Mouse (Mus musculus) frontal cortex, adult (tissue): ENCODE measurements at regions not wholly inside any gene's neighbourhood (a gene's known extent, or its start where the extent isn't known, plus 50 kb on each side); places are given as distances from the start of the nearest gene placed in this dataset.
"Not testable (repeated sequence)": the region's sequence is repeated elsewhere in the genome, so short reads cannot be mapped to it uniquely, and the experiment has no call there.

Experiments
- ATAC-seq: cut with Nextera tagmentation; 2 replicates; pipeline ENCODE4 v1.9.2; 2017; ENCODE audit warnings: mild to moderate bottlenecking, moderate library complexity, mixed read lengths; ENCODE audit not compliant: low TSS enrichment

DNA sequence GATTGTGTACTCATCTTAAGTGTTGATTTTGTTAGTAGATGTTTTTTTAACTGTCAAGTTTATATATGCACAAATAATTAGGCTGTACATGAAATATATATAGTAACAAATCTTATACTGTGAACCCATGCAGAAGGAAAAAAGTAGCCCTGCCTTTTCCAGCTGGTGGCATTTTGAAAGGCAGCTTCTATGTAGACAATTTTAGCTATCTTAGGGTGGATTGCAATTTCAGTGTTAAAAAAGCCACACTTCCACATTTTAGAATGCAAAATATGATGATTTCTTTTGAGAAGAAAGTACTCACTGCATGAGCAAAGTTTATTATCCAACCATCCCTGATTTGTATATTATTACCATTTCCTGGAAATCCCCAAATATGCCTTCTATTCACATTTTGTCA lies 1256.1 kb upstream of the Gm12353 start:
- peak; percentile 96 for ATAC-seq

DNA sequence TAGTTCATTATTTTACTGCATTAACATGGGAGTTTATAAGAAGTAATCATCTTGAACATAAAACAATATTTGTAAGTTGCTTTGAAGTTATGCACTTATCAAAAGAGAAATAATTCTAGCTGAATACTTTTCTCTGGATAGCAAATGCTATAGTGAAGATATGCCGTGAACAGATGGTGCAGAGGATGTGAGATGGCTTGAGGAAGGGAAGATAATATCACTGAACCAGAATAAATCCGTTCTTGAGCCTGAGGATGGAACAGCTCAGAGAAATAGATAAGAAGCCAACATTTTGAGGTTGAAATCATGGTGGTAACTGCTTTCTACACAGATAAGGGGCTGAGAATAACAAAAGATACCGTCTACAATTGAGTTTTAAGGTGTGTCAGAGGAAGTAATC lies 1239.7 kb upstream of the Gm12353 start:
- ATAC-seq = peak; percentile 96

DNA sequence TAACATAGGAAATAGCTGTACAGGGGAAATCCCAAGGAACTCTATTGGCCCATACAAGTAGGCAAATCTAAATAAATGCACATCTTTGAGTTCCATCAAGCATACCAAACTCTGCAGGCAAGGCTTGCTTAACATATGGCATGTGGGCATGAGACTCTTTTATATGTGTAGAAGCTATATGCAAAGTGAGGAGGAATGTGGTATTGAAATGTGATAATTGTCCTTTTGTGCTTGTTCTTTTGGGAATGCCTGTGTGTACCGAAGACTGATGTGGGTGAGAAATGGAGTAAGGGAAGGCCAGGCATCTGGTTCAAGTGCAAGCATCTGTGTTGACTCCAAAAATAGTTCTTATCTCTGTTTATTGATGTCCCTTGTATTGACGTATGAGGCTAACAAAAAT lies 1239.3 kb upstream of the Gm12353 start:
- ATAC-seq = peak; percentile 98

DNA sequence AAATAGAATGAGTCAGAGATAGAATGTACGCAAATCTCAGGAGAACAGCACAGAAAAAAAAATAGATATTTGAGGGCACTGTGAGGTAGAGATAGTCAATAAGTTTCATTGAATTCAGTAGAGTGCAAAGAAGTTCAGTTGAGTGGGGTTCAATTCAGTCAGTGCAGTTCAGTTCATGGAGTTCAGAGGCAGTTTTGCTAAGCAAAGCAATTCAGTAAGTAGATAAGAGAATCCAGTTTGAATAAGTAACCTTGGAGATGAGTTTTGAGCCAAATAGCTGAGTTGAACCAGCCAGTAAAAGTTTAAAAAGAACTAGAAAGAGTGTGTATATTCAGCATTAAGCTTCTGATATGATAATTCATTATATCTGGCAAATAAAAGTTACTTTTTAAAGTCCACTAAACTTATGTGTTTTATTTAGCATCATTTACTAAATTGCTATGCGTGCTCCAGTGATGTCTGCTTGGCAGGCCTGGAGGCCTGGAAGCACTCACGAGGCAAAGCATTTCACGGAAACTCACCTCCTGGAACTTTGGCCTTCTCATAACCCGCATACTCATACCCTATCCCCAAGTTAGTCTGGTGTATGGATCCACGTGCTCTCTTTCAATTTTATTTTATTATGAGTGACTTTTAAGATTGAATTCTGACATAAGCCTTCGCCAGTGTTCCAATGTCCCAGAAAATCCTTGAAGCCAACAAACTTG lies 1210.3 kb upstream of the Gm12353 start:
- no peak for ATAC-seq

DNA sequence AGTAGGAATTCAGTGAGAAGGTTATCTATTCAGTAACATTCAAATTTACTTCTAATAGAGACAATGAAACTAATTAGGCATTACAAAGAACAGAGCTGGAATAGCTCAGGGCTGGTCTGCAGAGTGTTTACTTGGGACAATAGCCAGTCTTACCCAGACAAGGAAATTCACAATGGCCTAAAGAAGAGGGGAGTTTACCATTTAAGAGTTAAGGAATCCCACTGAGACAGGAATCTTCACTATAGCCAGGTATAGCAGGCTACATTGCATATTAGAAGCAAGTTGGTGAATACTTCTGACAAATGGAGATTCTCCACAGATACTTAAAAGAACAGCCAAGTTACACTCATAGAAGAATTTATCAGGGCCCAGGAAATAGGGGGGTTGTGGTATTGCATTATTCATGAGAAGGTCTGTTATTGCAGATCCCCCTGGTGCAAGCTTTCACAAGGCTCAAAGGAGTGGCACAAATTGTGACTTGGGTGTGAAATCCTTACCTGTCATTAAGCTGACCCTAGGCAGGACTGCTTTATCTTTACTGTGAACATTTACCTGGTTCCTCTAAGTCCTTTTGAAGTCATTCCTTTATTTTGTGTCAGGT lies 1209.6 kb upstream of the Gm12353 start:
- ATAC-seq = not testable (repeated sequence)

DNA sequence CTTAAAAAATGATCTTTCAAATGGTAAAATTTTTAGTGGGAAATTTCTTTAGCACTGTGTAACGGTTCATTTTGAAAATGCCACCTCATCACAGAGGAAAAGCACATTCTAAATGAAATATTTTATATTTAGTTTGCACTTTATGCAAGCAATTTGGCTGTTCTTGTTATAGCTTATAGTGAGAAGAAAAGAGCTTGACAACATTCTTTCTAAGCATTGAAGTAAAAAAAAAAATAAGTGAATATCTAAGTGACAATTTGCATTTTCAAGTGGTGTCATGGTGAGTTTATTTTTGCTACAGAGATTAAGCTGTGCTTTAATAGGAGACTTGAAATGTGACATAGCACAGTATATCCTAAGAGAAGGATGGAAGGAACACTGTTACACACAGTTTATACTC lies 1194.9 kb upstream of the Gm12353 start:
- peak; percentile 96 for ATAC-seq

DNA sequence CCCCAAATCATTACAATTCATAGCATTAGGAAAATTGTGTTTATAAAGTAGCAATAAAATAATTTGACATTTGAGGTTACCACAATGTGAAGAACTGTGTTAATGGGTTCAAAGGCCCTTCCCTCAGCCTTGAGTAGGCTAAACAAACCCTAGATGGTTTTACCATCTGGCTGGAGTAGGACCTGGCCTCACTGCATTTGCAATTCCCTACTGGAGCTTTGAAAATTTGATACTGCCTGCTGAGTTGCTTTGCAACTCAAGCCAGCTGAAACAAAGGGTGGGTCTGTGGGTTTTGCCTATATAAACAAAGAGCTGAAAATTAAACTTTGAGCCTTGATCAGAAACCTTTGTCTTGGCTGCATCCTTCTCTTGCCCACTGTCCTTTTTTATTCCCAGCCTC lies 1163.9 kb upstream of the Gm12353 start:
- no peak for ATAC-seq

DNA sequence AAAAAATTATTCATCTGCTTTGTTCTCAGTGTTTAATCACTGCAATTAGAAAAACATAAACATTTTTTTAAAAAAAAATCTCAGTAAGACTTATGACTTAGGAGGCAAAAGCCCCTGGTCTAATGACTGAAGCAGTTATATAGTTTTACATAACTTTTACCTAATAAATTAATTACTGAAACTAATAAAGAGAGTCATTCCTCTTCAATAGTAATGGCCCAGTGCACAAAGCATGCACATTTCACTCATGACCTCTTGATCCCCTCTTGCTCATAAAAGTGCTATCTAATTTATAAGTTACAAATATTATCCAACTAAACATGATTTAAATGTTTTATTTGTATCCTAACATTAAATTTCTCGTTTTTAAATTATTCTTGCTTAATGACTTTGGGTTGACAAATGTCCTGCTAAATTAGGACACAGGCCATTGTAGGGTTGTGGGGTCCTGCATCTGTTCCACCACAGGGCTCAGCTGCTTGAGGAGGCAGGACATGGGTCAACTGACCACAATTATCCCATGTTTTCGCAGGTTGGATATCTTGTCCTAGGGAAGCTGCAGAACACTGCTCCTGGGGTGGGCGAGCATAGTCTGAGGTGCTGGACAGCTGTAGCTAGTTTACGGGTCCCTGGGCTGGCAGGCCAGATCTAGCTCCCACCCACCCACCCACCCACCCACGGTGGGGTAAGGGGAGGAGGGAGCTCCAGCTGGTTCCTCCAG lies 1160.8 kb upstream of the Gm12353 start:
- ATAC-seq = no peak

DNA sequence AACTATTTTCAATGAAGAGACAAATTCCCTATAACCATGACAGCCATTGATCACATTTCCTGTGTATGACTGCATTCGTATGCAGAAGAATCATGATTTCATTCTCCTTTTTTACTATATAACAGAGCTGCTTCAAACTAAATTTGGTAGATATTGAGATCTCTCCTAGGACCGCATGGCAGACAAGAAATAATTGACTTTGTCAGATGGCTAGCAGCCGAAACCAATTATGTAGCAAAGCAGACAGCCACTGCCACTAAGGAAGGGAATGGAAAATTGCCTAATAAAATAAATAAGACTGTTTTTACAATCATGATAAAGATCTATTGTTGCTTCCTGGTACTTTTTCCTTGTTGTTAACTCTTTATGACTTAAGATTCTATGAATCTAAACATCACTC lies 1143.6 kb upstream of the Gm12353 start:
- ATAC-seq = no peak

DNA sequence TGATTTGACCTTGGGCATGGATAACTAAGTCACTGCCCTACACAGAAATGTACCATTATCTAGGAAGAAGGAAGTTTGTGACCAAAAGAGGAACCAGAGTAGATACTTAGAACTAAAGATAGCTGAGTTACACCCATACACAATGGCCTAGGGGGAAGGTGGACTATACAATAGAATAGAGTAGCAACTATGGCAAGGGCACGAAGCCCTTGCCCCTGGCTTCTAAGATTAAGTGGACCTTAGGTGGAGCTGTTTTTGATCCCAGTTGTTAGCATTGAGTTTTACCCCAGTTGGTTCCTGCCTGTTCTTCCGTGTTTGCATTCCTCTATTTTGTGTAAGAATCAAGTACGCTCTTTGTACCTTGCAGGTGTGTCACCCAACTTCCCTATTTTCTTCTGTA lies 1137.0 kb upstream of the Gm12353 start:
- not testable (repeated sequence) for ATAC-seq

DNA sequence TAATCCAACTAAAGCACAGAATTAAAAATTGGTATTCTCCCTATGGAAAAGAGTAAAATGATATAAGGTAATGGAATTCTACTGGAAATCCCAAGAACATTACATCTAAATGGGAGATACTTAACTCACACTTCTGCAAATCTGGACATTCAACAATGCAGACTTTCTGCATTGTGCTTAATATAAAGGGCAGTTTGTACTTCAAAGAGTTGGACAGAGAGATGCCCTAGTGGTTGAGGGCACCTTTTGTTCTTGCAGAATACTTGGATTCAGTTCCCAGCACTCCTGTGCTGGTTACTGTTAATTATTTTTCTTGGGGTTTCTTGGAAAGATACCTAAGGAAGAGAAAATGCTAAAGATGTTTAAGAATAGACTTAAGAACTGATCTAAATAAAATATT lies 1135.7 kb upstream of the Gm12353 start:
- ATAC-seq = peak; percentile 77
